In the genomic region with DNA sequence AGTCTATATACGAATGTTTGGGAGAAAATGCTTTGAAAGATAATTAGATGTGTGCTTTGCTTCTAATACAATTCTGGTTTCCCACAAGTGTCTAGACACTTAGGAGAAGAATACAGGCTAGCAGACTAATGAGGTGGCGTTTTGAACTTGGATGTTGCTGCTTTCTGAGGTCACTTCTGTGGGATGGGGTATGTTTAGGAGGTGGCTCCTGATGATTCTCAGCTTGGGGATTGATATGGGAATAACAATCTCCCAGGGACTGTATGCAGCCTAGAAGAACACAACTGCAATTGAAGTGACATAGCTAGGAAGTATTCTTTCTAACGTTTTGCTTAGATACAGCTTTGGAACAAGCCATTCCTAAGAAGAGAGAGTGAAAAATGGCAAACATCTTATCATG, we compare ENCODE assay signal across 24 mouse cellular contexts. TPM values are rescaled to one million over a fixed set of nuclear protein-coding genes. Genes with fewer than 3 reads are reported as not detected.
DNase-seq lines count a peak whose midpoint lies in the region; ATAC-seq and TF ChIP-seq lines count a peak whose summit lies in the region.
"Had no signal": no experiment of that assay in that cellular context is flagged by ENCODE, and none has a peak within 500 bp of the region (broad histone marks: within the 10 kb centered on the region; RNA-seq: fewer than 3 reads in every experiment).

No protein-coding gene starts in this region.

- no peak for TF ChIP-seq CTCF in lung, postnatal 0 days (IDR thresholded peaks at IDR 0.05)

- TF ChIP-seq EP300 in lung, postnatal 0 days (IDR thresholded peaks at IDR 0.05): peak; percentile 55; the same call in 1 of the 2 replicates

- no peak for DNase-seq in lung, postnatal 25 days (ENCODE audit: low spot score)
- DNase-seq in lung, postnatal 0 days (ENCODE audit: low spot score): peak; percentile 62
- no peak for DNase-seq in lung, adult 18-20 months
- DNase-seq in lung, postnatal 14 days: peak; percentile 34
- no peak for DNase-seq in forebrain, embryonic 14.5 days (ENCODE audit: low spot score)
- DNase-seq in frontal cortex, postnatal 25 days (ENCODE audit: low spot score in 2 of 2): no peak
- DNase-seq: adrenal gland, adult 2 months; adrenal gland, postnatal 10 days; adrenal gland, postnatal 25 days; cerebellum, adult 11 months; cerebellum, adult 18-20 months; cerebellum, adult 8-10 months; cerebellum, adult 9-11 months; cerebellum, postnatal 14 days; cerebellum, postnatal 36 days; embryo, embryonic 11 days had no signal

- no peak overlapping the region; the same call in 1 of the 2 replicates for H3K27ac ChIP-seq in lung, embryonic 15.5 days
- H3K27ac ChIP-seq in lung, postnatal 0 days (ENCODE audit: low read length): no peak overlapping the region
- H3K27ac ChIP-seq in forebrain, embryonic 14.5 days (ENCODE audit: low read depth, low read length): no peak overlapping the region
- H3K27ac ChIP-seq: embryonic facial prominence, embryonic 13.5 days; embryonic facial prominence, embryonic 15.5 days; forebrain, embryonic 10.5 days; forebrain, embryonic 12.5 days; forebrain, embryonic 15.5 days had no signal

- no peak overlapping the region for H3K4me2 ChIP-seq in lung, embryonic 15.5 days
- H3K4me2 ChIP-seq in lung, postnatal 0 days (replicated peaks; ENCODE audit: low read depth, low read length): no peak overlapping the region
- no peak overlapping the region for H3K4me2 ChIP-seq in forebrain, embryonic 14.5 days (ENCODE audit: low read length)
- H3K4me2 ChIP-seq: embryonic facial prominence, embryonic 13.5 days; embryonic facial prominence, embryonic 15.5 days; forebrain, embryonic 12.5 days; forebrain, embryonic 15.5 days had no signal

- peaks cover 14% of the 10 kb centered on the region; the same call in 1 of the 2 replicates for H3K27me3 ChIP-seq in lung, embryonic 15.5 days
- no peaks in the 10 kb centered on the region for H3K27me3 ChIP-seq in lung, postnatal 0 days (replicated peaks; ENCODE audit: insufficient read depth, low read length)
- H3K27me3 ChIP-seq in forebrain, embryonic 14.5 days (replicated peaks; ENCODE audit: control insufficient read depth, insufficient read depth, low read length): no peaks in the 10 kb centered on the region
- H3K27me3 ChIP-seq: embryonic facial prominence, embryonic 13.5 days; embryonic facial prominence, embryonic 15.5 days; forebrain, embryonic 12.5 days; forebrain, embryonic 15.5 days had no signal

- H3K9me3 ChIP-seq in lung, embryonic 15.5 days: no peaks in the 10 kb centered on the region
- H3K9me3 ChIP-seq in lung, postnatal 0 days (ENCODE audit: low read length): no peaks in the 10 kb centered on the region
- H3K9me3 ChIP-seq in forebrain, embryonic 14.5 days (replicated peaks; ENCODE audit: control insufficient read depth, low read length): no peaks in the 10 kb centered on the region
- H3K9me3 ChIP-seq: embryonic facial prominence, embryonic 13.5 days; embryonic facial prominence, embryonic 15.5 days; forebrain, embryonic 10.5 days; forebrain, embryonic 12.5 days; forebrain, embryonic 15.5 days had no signal

- peak; percentile 56; the same call in 1 of the 2 replicates for ATAC-seq in lung, embryonic 15.5 days (ENCODE audit: borderline replicate concordance, extremely low read depth, low FRiP score, low TSS enrichment)
- ATAC-seq in lung, postnatal 0 days: peak; percentile 37; the same call in 1 of the 2 replicates
- ATAC-seq in forebrain, embryonic 14.5 days: no peak
- ATAC-seq: forebrain, embryonic 15.5 days had no signal

- H3K9ac ChIP-seq in lung, embryonic 15.5 days: no peak overlapping the region
- H3K9ac ChIP-seq in lung, postnatal 0 days (replicated peaks; ENCODE audit: low read depth): no peak overlapping the region
- H3K9ac ChIP-seq in forebrain, embryonic 14.5 days (ENCODE audit: low read length): no peak overlapping the region
- H3K9ac ChIP-seq: embryonic facial prominence, embryonic 13.5 days; embryonic facial prominence, embryonic 15.5 days; forebrain, embryonic 12.5 days; forebrain, embryonic 15.5 days had no signal

- peaks cover 21% of the 10 kb centered on the region for H3K4me1 ChIP-seq in lung, embryonic 15.5 days
- no peaks in the 10 kb centered on the region for H3K4me1 ChIP-seq in lung, postnatal 0 days (ENCODE audit: insufficient read depth, low read depth, low read length)
- no peaks in the 10 kb centered on the region for H3K4me1 ChIP-seq in forebrain, embryonic 14.5 days (ENCODE audit: control insufficient read depth, insufficient read depth, low read length)
- H3K4me1 ChIP-seq: embryonic facial prominence, embryonic 15.5 days; forebrain, embryonic 10.5 days; forebrain, embryonic 12.5 days; forebrain, embryonic 15.5 days had no signal

- 38% methylated on average over 3 of the region's 3 CpGs for WGBS in lung, embryonic 15.5 days
- WGBS in lung, postnatal 0 days: 53% methylated on average over 3 of the region's 3 CpGs
- WGBS in forebrain, embryonic 14.5 days: 81% methylated on average over 3 of the region's 3 CpGs

- H3K36me3 ChIP-seq in lung, embryonic 15.5 days: no peaks in the 10 kb centered on the region
- no peaks in the 10 kb centered on the region for H3K36me3 ChIP-seq in lung, postnatal 0 days (ENCODE audit: insufficient read depth, low read length)
- no peaks in the 10 kb centered on the region for H3K36me3 ChIP-seq in forebrain, embryonic 14.5 days (ENCODE audit: control insufficient read depth, insufficient read depth, low read length)
- H3K36me3 ChIP-seq: embryonic facial prominence, embryonic 13.5 days; embryonic facial prominence, embryonic 15.5 days; forebrain, embryonic 10.5 days; forebrain, embryonic 12.5 days; forebrain, embryonic 15.5 days had no signal

- no peak overlapping the region for H3K4me3 ChIP-seq in lung, embryonic 15.5 days
- no peak overlapping the region for H3K4me3 ChIP-seq in lung, postnatal 0 days (ENCODE audit: low read depth, low read length)
- H3K4me3 ChIP-seq in forebrain, embryonic 14.5 days (ENCODE audit: low read depth, low read length): no peak overlapping the region
- H3K4me3 ChIP-seq: embryonic facial prominence, embryonic 13.5 days; embryonic facial prominence, embryonic 15.5 days; erythroblast, embryonic 14.5 days; forebrain, embryonic 10.5 days; forebrain, embryonic 12.5 days; forebrain, embryonic 15.5 days had no signal

RNA-seq across cellular contexts. Expression of a gene that starts 22.6 kb away (rescaled TPM):
- polyA plus RNA-seq in lung, embryonic 15.5 days (2015; fragmentation: Nextera tagmentation; extraction: Ambion mirVana): 0.25 and 0.72 TPM in 2 replicates
- 0.63 and 0.93 TPM in 2 replicates for polyA plus RNA-seq in lung, postnatal 0 days (2015; fragmentation: Nextera tagmentation; extraction: Ambion mirVana)
- polyA plus RNA-seq in forebrain, embryonic 14.5 days (2014; fragmentation: Nextera tagmentation; extraction: Ambion mirVana): not detected in 2 replicates
- polyA plus RNA-seq: C2C12; erythroblast, embryonic 14.5 days; forebrain, embryonic 10.5 days; forebrain, embryonic 12.5 days had no signal

Comparison
In these comparisons a context has a peak if more than half of its experiments do, and no peak if none do; other contexts are left out.
1. DNase-seq: peak in lung, postnatal 0 days (single experiment) and lung, postnatal 14 days (single experiment); none in lung, postnatal 25 days (single experiment), lung, adult 18-20 months (0 of 2), forebrain, embryonic 14.5 days (single experiment) and frontal cortex, postnatal 25 days (0 of 2).